Mouse (Mus musculus) cerebellum, adult 11-12 months (tissue): ENCODE measurements around the gene Olfr1131.
"Not testable (repeated sequence)": the region's sequence is repeated elsewhere in the genome, so short reads cannot be mapped to it uniquely, and the experiment has no call there.

ENCODE experiments used
- DNase-seq: peaks from one replicate; pipeline ENCODE4 v3.0.0; 2022

Olfr1131 gene

GRCm38 (mm10) chr2:87626804-87627203 lies at the start of gene Olfr1131:
Gene Olfr1131, plus strand, starts transcription at chr2:87627104.
- no peak for DNase-seq

GRCm38 (mm10) chr2:87605912-87606311 lies 21.0 kb upstream of the Olfr1131 start, which contains the start of gene Olfr1130:
Gene Olfr1130, plus strand, starts transcription at chr2:87606212.
- DNase-seq = not testable (repeated sequence)

GRCm38 (mm10) chr2:87637435-87637834 lies 10.5 kb downstream of the Olfr1131 start, which contains the start of gene Olfr1132:
Gene Olfr1132, minus strand, starts transcription at chr2:87637535.
- no peak for DNase-seq

- no peak for DNase-seq
Observed at GRCm38 (mm10) chr2:87642441-87642840, 15.5 kb downstream of the Olfr1131 start.

- DNase-seq = no peak
Observed at GRCm38 (mm10) chr2:87647274-87647673, 20.4 kb downstream of the Olfr1131 start, which contains the start of gene Olfr1133. Gene Olfr1133, minus strand, starts transcription at chr2:87647374.

GRCm38 (mm10) chr2:87658360-87658759 lies 31.5 kb downstream of the Olfr1131 start, which contains the start of gene Olfr1134:
Gene Olfr1134, minus strand, starts transcription at chr2:87658460.
- DNase-seq = no peak

GRCm38 (mm10) chr2:87673564-87673963 lies 46.7 kb downstream of the Olfr1131 start, which contains the start of gene Olfr1135:
Gene Olfr1135, minus strand, starts transcription at chr2:87673664.
- no peak for DNase-seq
